Mouse (Mus musculus) hindbrain, embryonic 11.5 days (tissue): ENCODE measurements around the gene 1110025L11Rik. TPM values are rescaled to one million over a fixed set of nuclear protein-coding genes. Genes with fewer than 3 reads are reported as not detected.
"Not testable (repeated sequence)": the region's sequence is repeated elsewhere in the genome, so short reads cannot be mapped to it uniquely, and the experiment has no call there.

Experiments
- ATAC-seq: fragments of 200-750 bp; cut with Nextera tagmentation; 2 replicates; pipeline ENCODE4 v1.8.0; 2017; ENCODE audit warnings: mild to moderate bottlenecking, moderate TSS enrichment, moderate library complexity; ENCODE audit not compliant: low FRiP score
- DNase-seq: peaks from one replicate; pipeline ENCODE4 v3.0.0-alpha.2; 2015; ENCODE audit warnings: low spot score
- H3K27ac ChIP-seq: fragments of 300-500 bp; sonication (generic); 2 replicates; pipeline ENCODE4 v1.5.1; 2014; ENCODE audit warnings: mild to moderate bottlenecking, low read depth, low read length
- H3K27me3 ChIP-seq: fragments of 300-500 bp; sonication (generic); 2 replicates; pipeline ENCODE4 v1.6.1; 2014; ENCODE audit warnings: mild to moderate bottlenecking, low read length, moderate library complexity, mixed read lengths; ENCODE audit not compliant: control insufficient read depth, insufficient read depth
- H3K36me3 ChIP-seq: fragments of 300-500 bp; sonication (generic); 2 replicates; pipeline ENCODE4 v1.6.1; 2014; ENCODE audit warnings: mild to moderate bottlenecking, low read length, moderate library complexity, mixed read lengths; ENCODE audit not compliant: control insufficient read depth, insufficient read depth
- H3K4me1 ChIP-seq: fragments of 300-500 bp; sonication (generic); replicated peaks from 2 replicates; pipeline ENCODE4 v1.6.1; 2014; ENCODE audit warnings: low read length, mixed read lengths; ENCODE audit not compliant: control insufficient read depth, insufficient read depth
- H3K4me2 ChIP-seq: fragments of 300-500 bp; sonication (generic); replicated peaks from 2 replicates; pipeline ENCODE4 v1.6.1; 2014; ENCODE audit warnings: mild to moderate bottlenecking, low read depth, low read length
- H3K4me3 ChIP-seq: fragments of 300-500 bp; sonication (generic); 2 replicates; pipeline ENCODE4 v1.5.1; 2014; ENCODE audit warnings: low read depth, low read length
- H3K9ac ChIP-seq: fragments of 300-500 bp; sonication (generic); 2 replicates; pipeline ENCODE4 v1.6.1; 2014; ENCODE audit warnings: low read depth, low read length
- H3K9me3 ChIP-seq: fragments of 300-500 bp; sonication (generic); 2 replicates; pipeline ENCODE4 v1.6.1; 2016; ENCODE audit warnings: low read length; ENCODE audit not compliant: control insufficient read depth
- whole genome bisulfite sequencing: fragments of 180-500 bp; shearing (Covaris S2); extraction: QIAGEN DNeasy Blood & Tissue Kit; methylation state at CpG from one replicate; pipeline ENCODE4 v1.1.7; 2014; 5-methylcytosine and 5-hydroxymethylcytosine counted together
- polyA plus RNA-seq: library from polyadenylated mRNA; unstranded; fragments of >200 nt; fragmentation: Nextera tagmentation; extraction: Ambion mirVana; gene quantifications from 2 replicates; pipeline ENCODE4 v1.2.1, GENCODE M21; 2014

Gene 1110025L11Rik
- not detected in 2 replicates for polyA plus RNA-seq

GRCm38 (mm10) chr16:89063902-89064301, at the start of gene 1110025L11Rik:
Gene 1110025L11Rik (minus strand): TSS chr16:89064002.
- not testable (repeated sequence) for H3K27ac ChIP-seq, ATAC-seq, H3K9ac ChIP-seq, H3K4me1 ChIP-seq, DNase-seq, H3K9me3 ChIP-seq, H3K27me3 ChIP-seq, H3K4me2 ChIP-seq, H3K4me3 ChIP-seq, H3K36me3 ChIP-seq
- no CpG with 5 or more reads among the region's 2 CpGs for WGBS

- H3K9me3 ChIP-seq, H3K27ac ChIP-seq, H3K4me3 ChIP-seq, H3K9ac ChIP-seq, ATAC-seq, H3K27me3 ChIP-seq, H3K36me3 ChIP-seq, H3K4me2 ChIP-seq, H3K4me1 ChIP-seq: not testable (repeated sequence)
- DNase-seq, result peak; percentile 37
- WGBS, result 73% methylated on average over 2 of the region's 2 CpGs
Observed at GRCm38 (mm10) chr16:89071041-89071440, 7.2 kb upstream of the 1110025L11Rik start.

DNA sequence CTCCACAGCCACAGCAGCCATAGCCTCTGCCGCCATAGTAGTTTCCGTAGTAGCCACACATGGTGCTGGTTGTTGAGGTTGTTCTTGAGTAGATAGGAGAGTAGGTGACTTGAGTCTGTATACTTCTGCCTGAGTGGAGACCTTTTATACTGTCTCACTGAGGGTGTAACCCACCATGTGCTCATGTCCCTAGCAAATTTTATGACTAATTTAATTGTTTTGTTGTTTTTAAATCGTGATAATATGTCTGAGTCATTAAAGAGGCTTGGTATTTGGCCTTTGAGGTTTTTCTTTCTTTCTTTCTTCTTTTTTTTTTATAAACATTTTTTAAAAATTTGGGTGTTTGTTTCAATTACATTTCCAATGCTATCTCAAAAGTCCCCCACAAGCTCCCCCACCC, 16.0 kb downstream of the 1110025L11Rik start, which contains the start of gene Krtap6-5:
Gene Krtap6-5, minus strand, starts transcription at position 101 of the 400 bp plus-strand sequence.
- H3K4me2 ChIP-seq, result no peak within 1 kb of the TSS
- no peak within 1 kb of the TSS for H3K4me3 ChIP-seq
- H3K27ac ChIP-seq, result no peak within 1 kb of the TSS
- WGBS, result 88% methylated on average over 3 of the region's 3 CpGs
- no peaks in the 10 kb centered on the region for H3K36me3 ChIP-seq
- H3K9me3 ChIP-seq, result no peaks in the 10 kb centered on the region
- no peaks in the 10 kb centered on the region for H3K27me3 ChIP-seq
- H3K9ac ChIP-seq, result no peak within 1 kb of the TSS
- no peaks in the 10 kb centered on the region for H3K4me1 ChIP-seq
- ATAC-seq, result no peak
- no peak for DNase-seq

DNA sequence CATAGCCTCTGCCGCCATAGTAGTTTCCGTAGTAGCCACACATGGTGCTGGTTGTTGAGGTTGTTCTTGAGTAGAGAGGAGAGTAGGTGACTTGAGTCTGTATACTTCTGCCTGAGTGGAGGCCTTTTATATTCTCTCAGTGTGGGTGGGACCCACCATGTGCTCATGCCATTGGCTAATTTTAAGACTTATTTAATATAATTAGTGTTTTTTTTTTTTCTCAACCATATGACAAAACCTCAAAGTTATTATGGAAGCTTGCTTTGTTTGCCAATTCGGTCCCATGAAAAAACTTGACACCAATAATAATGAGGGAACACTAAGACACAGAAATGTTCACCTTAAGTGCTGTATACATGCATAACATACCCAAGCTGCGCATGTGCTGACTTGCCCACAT, 22.4 kb downstream of the 1110025L11Rik start, which contains the start of gene Gm10228:
Gene Gm10228, minus strand, starts transcription at position 101 of the 400 bp plus-strand sequence.
- not testable (repeated sequence) for ATAC-seq, DNase-seq, H3K27ac ChIP-seq, H3K9ac ChIP-seq, H3K4me1 ChIP-seq, H3K4me3 ChIP-seq, H3K36me3 ChIP-seq, H3K9me3 ChIP-seq, H3K27me3 ChIP-seq, H3K4me2 ChIP-seq
- 93% methylated on average over 2 of the region's 4 CpGs for WGBS

DNA sequence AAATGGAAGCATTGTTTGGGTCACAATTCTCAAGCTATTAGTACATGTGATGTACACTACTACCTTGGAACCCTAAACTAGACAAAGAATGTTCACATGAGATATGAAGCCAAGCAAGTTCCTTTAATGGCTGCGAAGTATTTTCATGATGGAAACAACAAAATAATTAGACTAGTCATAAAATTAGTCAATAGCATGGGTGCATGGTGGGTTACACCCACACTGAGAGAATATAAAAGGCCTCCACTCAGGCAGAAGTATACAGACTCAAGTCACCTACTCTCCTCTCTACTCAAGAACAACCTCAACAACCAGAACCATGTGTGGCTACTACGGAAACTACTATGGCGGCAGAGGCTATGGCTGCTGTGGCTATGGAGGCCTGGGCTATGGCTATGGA, 32.4 kb downstream of the 1110025L11Rik start, which contains the start of gene Krtap6-1:
Gene Krtap6-1, plus strand, starts transcription at position 301 of the 400 bp plus-strand sequence.
- H3K27ac ChIP-seq, H3K4me3 ChIP-seq: not testable (repeated sequence)

DNA sequence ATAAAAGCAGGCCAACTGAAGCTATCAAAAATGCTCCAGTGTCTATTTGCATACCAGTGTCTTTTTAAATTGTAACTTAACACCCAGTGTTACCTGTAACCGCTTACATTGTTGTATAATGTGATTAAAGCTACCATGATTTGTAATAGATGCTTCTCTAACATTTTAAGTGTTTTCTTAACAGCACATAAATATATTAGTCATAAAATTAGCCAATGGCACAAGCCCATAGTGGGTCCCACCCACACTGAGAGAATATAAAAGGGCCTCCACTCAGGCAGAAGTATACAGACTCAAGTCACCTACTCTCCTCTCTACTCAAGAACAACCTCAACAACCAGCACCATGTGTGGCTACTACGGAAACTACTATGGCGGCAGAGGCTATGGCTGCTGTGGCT, 48.8 kb downstream of the 1110025L11Rik start, which contains the start of gene Gm10229:
Gene Gm10229, plus strand, starts transcription at position 301 of the 400 bp plus-strand sequence.
- not testable (repeated sequence) for ATAC-seq, H3K9me3 ChIP-seq, H3K4me1 ChIP-seq, H3K4me2 ChIP-seq, H3K27ac ChIP-seq, H3K27me3 ChIP-seq, DNase-seq, H3K4me3 ChIP-seq, H3K9ac ChIP-seq, H3K36me3 ChIP-seq
- WGBS, result 92% methylated on average over 1 of the region's 3 CpGs

More for the DNA sequence above, 32.4 kb downstream of the 1110025L11Rik start, which contains the start of gene Krtap6-1:
- not testable (repeated sequence) for H3K9ac ChIP-seq, DNase-seq, H3K9me3 ChIP-seq, H3K4me2 ChIP-seq, H3K36me3 ChIP-seq, ATAC-seq, H3K4me1 ChIP-seq, H3K27me3 ChIP-seq
- 94% methylated on average over 3 of the region's 3 CpGs for WGBS

DNA sequence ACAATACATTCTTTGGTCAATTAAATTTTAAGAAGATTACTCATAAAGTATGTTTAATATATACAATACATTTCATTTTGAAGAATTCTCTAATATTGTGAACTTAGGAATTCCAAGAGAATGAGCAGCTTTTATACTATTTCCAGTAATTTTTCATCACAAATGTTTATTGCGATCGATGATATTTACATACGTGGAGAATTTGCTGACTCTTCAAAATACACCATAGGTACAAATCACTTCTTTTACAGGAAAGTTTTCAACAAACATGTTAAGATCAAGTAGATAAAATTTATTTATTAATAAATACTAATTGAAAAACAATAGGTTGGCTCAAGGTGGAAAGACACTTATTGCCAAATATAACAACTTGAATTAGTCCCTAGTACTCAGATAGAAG, 49.8 kb downstream of the 1110025L11Rik start:
- Histone ChIP-seq H3K4me2 (no peak overlapping the region), H3K36me3 (no peaks in the 10 kb centered on the region), H3K9me3 (no peaks in the 10 kb centered on the region), H3K4me1 (no peaks in the 10 kb centered on the region), H3K4me3 (no peak overlapping the region), H3K9ac (no peak overlapping the region), H3K27me3 (no peaks in the 10 kb centered on the region), H3K27ac (no peak overlapping the region)
- WGBS, result 94% methylated on average over 3 of the region's 3 CpGs
- ATAC-seq (no peak), DNase-seq (no peak)

Other genes with a start within 250 kb of the 1110025L11Rik start
- not detected in 2 replicates for gene Krtap15, start 243.8 kb downstream of the 1110025L11Rik start, polyA plus RNA-seq
- not detected in 2 replicates for gene Krtap14, start 237.9 kb downstream of the 1110025L11Rik start, polyA plus RNA-seq
- not detected in 2 replicates for gene Krtap19-1, start 194.6 kb downstream of the 1110025L11Rik start, polyA plus RNA-seq
- not detected in 2 replicates for gene Krtap19-2, start 189.7 kb downstream of the 1110025L11Rik start, polyA plus RNA-seq
- not detected in 2 replicates for gene Krtap19-3, start 186.0 kb downstream of the 1110025L11Rik start, polyA plus RNA-seq
- not detected in 2 replicates for gene Krtap19-4, start 178.9 kb downstream of the 1110025L11Rik start, polyA plus RNA-seq
- gene Krtap19-5, start 167.5 kb downstream of the 1110025L11Rik start, polyA plus RNA-seq, result not detected in 2 replicates
- not detected in 2 replicates for gene Krtap19-9b, start 131.7 kb downstream of the 1110025L11Rik start, polyA plus RNA-seq
- not detected in 2 replicates for gene Krtap16-3, start 101.1 kb downstream of the 1110025L11Rik start, polyA plus RNA-seq
- gene Krtap22-2, start 53.2 kb downstream of the 1110025L11Rik start, polyA plus RNA-seq, result not detected in 2 replicates
- not detected in 2 replicates for gene Gm10229, start 48.7 kb downstream of the 1110025L11Rik start, polyA plus RNA-seq
- not detected in 2 replicates for gene Krtap6-1, start 32.3 kb downstream of the 1110025L11Rik start, polyA plus RNA-seq
- gene Gm10228, start 22.5 kb downstream of the 1110025L11Rik start, polyA plus RNA-seq, result not detected in 2 replicates
- gene Krtap6-5, start 16.1 kb downstream of the 1110025L11Rik start, polyA plus RNA-seq, result not detected in 2 replicates
- not detected in 2 replicates for gene Krtap6-3, start 20.0 kb upstream of the 1110025L11Rik start, polyA plus RNA-seq
- not detected in 2 replicates for gene Gm6358, start 76.8 kb upstream of the 1110025L11Rik start, polyA plus RNA-seq
- gene Gm10061, start 87.1 kb upstream of the 1110025L11Rik start, polyA plus RNA-seq, result not detected in 2 replicates
- gene Gm9789, start 94.0 kb upstream of the 1110025L11Rik start, polyA plus RNA-seq, result not detected in 2 replicates
- not detected in 2 replicates for gene Gm7735, start 105.5 kb upstream of the 1110025L11Rik start, polyA plus RNA-seq
- gene 1110057P08Rik, start 110.7 kb upstream of the 1110025L11Rik start, polyA plus RNA-seq, result not detected in 2 replicates
- not detected in 2 replicates for gene Krtap20-2, start 141.9 kb upstream of the 1110025L11Rik start, polyA plus RNA-seq